Mouse (Mus musculus): ENCODE results near the gene Ptpn12.
A peak's percentile ranks its signal among the peaks of the same experiment; 100 is the strongest.
"Not testable (repeated sequence)": the region's sequence is repeated elsewhere in the genome, so short reads cannot be mapped to it uniquely, and the experiment has no call there.

Ptpn12 gene

DNA sequence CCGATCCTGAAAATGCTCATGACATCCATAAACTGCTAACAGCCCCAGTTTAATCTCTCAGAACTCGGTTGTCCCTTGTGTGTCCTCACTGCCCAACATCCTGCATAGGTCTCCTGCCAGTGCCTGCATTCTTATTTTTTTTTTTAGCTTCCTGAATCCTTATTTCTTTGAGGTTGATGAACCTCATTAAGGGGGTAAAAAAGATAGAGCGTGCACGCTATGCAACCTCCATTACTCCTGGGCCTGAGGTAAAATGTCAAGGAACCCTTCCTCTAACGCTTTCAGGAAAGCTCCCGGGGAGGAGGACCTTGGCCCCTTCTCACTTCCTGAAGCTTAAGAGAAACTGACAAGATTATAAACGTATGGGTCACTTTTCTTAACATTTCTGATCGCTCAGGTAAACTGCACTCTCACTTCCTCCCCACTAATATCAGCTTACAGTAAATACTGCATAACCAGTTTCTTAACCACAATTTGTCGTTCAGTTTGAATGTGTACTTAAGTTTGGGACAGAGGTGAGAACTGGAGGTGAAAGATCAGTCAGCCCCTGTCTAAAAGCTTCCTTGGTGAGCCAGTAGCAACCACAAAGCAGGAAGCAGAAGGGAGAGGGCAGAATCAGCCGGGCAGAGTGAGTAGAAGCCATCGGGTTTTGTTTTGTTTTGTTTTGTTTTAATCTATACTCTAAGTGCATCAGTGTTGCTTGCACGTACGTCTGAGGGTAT lies 100.4 kb downstream of the Ptpn12 start:
- ATAC-seq (ENCODE audit: insufficient number of reproducible peaks, low FRiP score, low TSS enrichment) = no peak

DNA sequence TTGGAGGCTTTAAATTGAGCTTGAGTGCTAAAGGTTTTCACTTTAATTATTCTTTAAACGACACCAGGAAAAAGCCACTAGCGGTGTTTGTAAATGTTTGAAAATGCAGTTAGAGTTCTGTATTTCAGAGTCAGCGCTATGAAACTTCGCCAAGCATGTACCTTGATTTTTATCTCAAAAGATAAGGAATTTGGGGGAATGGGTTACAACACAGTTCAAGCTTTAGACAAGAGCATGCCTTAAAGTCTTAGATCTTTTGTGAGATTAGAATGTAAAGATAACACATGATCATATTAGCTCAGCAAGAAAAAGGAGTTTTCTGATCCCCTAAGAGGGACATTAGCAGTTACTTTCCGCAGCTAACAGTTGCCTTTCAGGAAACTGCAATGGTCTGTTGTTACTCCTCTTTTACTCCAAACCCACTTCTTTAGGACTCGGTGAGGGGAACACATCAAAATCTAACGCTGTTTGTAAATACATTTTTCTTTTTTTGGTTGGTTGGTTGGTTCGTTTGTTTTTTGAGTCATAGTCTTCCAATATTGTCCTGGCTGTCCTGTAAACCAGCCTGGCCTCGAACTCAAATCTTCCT lies 103.3 kb downstream of the Ptpn12 start:
- ATAC-seq (ENCODE audit: insufficient number of reproducible peaks, low FRiP score, low TSS enrichment) = no peak

- peak; percentile 97 for ATAC-seq (ENCODE audit: insufficient number of reproducible peaks, low FRiP score, low TSS enrichment)
Measured at GRCm38 (mm10) chr5:20951666-20952281, 103.9 kb downstream of the Ptpn12 start.

DNA sequence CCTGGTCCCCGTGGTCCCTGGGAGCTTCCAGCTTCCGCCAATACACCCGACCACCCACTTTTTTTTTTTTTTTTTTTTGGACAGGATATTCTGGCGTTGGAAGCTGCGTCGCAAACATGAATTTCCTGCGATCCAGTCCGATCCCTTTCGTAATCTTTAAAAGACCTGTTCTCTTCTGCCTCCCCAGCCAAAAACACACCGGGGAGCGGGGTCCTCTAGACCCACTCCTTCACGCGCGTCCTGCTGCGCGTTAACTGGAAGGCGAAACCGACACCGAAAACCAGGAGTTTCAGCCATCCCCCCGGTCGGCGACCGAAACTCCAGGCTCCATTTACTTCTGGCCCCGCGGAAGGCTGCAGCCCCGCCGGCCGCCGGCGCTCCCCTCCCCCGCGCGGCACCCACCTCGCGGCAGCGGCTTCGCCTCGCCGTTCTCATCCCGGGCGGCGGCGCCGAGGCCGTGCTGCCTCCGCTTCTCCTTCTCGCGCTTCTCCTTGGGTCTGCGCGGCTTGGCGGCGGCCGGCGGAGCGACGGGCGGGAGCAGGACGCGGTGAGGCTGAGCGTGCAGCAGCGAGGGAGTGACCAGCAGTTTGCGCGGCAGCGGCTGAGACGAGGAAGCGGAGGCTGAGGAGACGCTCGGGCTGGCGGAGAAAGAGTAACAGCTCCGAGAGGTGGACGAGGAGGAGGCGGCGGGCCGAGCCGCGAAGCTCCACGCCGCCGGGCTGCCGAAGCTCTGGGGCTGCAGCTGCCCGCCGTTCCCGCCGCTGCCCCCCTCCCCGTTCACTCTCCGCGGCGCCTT lies 104.7 kb downstream of the Ptpn12 start:
- peak; percentile 72 for ATAC-seq (ENCODE audit: insufficient number of reproducible peaks, low FRiP score, low TSS enrichment)

DNA sequence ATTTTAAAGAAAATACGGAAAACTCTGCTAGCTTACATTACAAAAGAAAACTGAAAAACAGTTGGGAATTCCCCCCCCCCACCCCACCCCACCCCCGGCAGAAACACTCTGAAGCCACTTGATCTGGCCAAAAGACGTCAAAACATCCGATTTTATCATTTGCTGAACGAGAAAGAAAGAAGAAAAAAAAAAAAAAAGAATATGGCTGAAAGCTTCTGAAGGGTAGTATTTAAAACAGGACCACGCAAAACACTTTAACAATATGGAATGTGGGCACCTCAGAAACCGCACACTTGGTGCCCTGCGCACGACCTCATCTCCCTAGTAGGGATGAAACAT lies 105.2 kb downstream of the Ptpn12 start:
- ATAC-seq (ENCODE audit: insufficient number of reproducible peaks, low FRiP score, low TSS enrichment) = no peak

DNA sequence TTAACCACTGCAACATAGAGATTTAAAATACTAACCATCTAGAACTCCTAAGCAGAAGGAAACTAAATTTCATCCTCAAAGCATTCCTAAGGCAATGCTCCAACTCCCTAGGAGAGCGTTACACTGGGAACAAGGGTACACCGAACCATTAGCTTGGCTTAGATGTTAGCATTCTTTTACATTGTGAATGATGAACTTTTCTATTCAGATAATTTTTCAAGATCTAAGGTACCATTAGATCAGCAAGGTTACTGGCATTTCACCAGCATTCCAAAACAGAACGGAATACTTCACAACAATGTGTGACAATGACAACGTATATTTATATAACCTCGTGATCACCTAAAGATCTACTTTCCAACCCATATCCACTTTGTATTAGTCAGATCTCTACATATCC lies 105.6 kb downstream of the Ptpn12 start:
- no peak for ATAC-seq (ENCODE audit: insufficient number of reproducible peaks, low FRiP score, low TSS enrichment)

DNA sequence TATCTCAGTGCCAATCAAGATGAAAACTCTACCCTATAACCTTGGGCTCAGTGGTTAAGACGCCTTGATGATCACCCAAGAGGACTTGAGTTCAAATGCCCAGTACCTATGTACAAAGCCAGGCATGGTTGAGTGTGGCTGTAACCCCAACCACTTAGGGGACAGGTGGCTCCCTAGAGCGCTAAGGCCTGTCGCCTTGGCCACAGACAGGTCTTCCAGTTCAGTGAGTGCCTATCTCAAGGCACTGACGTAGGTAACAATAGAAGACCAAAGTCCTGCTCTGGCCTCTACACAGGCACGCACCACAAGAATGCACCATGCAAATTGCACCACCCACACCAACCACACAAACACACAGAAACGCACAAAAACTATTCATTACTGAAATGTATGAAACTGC lies 108.8 kb downstream of the Ptpn12 start:
- ATAC-seq (ENCODE audit: insufficient number of reproducible peaks, low FRiP score, low TSS enrichment) = 0 out of 2 replicates have a peak, but pooled peaks have one; percentile 15

GRCm38 (mm10) chr5:20944961-20945748 lies 110.6 kb downstream of the Ptpn12 start:
- ATAC-seq (ENCODE audit: insufficient number of reproducible peaks, low FRiP score, low TSS enrichment) = no peak

GRCm38 (mm10) chr5:20943791-20944190 lies 111.9 kb downstream of the Ptpn12 start:
- not testable (repeated sequence) for ATAC-seq (ENCODE audit: insufficient number of reproducible peaks, low FRiP score, low TSS enrichment)

DNA sequence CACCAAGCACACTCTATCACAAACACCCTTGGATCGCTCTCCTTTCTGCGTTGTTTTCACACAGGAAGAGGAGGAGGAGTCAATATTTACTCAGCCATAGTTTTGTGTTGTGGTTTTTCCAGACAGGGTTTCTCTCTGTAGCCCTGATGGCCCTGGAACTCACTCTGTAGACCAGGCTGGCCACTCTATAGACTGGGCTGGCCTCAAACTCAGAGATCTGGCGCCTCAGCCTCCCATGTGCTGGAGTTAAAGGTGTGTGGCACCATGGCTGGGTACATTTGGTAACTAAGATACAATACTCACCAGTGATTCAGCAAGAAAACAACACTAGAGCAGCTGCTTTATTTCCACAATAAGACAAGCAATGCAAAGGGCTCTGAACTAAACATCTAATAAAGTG lies 113.2 kb downstream of the Ptpn12 start:
- no peak for ATAC-seq (ENCODE audit: insufficient number of reproducible peaks, low FRiP score, low TSS enrichment)

DNA sequence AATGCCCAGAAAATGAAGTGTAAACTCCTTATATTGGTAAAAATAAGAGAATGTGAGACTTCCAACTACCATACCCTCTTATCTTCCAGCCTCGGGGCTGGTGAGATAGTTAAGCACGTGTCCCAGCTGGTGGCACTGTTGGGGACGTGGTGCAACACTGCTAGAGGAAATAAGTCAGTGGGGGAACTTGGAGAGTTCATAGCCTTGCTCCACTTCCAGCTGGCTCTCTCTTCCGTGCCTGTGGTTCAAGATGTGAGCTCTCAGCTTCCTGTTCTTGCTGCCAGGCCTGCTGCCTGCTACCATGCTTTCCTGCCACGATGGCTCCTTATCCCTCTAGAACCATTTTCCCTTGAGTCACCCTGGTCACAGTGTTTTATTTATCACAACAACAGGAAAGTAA lies 114.5 kb downstream of the Ptpn12 start:
- peak; percentile 71 for ATAC-seq (ENCODE audit: insufficient number of reproducible peaks, low FRiP score, low TSS enrichment)

DNA sequence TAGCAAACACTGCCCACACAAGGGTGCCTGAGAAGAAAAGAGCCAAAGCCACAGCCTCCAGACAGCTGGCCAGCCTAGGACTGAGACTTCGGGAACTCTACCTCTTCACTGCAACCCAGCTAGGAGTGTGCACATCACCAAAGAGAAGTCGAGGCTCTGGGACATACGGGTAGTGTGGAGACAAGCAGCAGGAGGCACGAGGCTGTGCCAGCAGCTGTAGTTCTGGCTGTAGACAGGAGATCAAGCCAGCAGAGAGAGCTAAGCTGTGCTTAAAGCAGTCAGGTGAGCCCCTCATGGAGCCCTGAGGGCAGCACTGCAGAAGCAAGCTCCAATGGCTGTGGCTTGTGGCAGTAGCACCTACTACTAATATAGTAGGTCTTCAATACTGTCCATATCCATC lies 115.0 kb downstream of the Ptpn12 start:
- peak; percentile 38 for ATAC-seq (ENCODE audit: insufficient number of reproducible peaks, low FRiP score, low TSS enrichment)

- ATAC-seq (ENCODE audit: insufficient number of reproducible peaks, low FRiP score, low TSS enrichment) = no peak
Measured at GRCm38 (mm10) chr5:20940040-20940571, 115.6 kb downstream of the Ptpn12 start.

- ATAC-seq (ENCODE audit: insufficient number of reproducible peaks, low FRiP score, low TSS enrichment) = no peak
Measured at GRCm38 (mm10) chr5:20938523-20938922, 117.2 kb downstream of the Ptpn12 start.
